Mouse (Mus musculus): ENCODE measurements at regions not wholly inside any gene's neighbourhood (a gene's known extent, or its start where the extent isn't known, plus 50 kb on each side); places are given as distances from the start of the nearest gene placed in this dataset.

DNA sequence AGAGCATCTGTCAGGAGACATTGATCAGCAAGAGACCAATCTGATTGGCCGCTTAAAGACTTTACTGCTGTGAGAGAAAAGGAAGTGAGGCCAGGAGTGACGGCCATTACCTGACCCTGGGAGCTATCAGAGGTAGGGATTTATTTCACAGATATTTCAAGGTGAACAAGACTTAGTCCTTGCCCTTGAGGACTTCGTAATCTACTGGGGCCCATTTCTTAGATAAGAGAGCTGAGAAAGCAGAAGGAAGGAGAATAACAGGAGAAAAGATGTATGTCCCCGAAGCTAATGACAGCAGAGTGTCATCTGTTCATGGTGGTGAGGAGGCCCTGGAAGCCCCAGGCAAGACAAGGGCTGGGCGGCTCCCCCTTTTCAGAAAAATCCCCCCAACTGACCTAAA lies 127.4 kb upstream of the Cpeb2 start:
- H3K9me3 ChIP-seq (ENCODE audit: low read length), result no peaks in the 10 kb centered on the region
- H3K4me3 ChIP-seq (ENCODE audit: low read length), result no peak overlapping the region
- H3K27me3 ChIP-seq (ENCODE audit: insufficient read depth, low read length), result no peaks in the 10 kb centered on the region
- 73% methylated on average over 5 of the region's 5 CpGs for WGBS
- H3K4me2 ChIP-seq (replicated peaks; ENCODE audit: low read depth, low read length), result no peak overlapping the region
- H3K36me3 ChIP-seq (ENCODE audit: insufficient read depth, low read length), result no peaks in the 10 kb centered on the region
- no peaks in the 10 kb centered on the region for H3K4me1 ChIP-seq (ENCODE audit: insufficient read depth, low read length)
- H3K27ac ChIP-seq (ENCODE audit: low read length), result no peak overlapping the region
- no peak overlapping the region for H3K9ac ChIP-seq (replicated peaks; ENCODE audit: low read length)
- ATAC-seq (ENCODE audit: low FRiP score, low TSS enrichment), result no peak

GRCm38 (mm10) chr5:43107436-43108259 lies 125.3 kb upstream of the Cpeb2 start:
- no peaks in the 10 kb centered on the region for H3K36me3 ChIP-seq (ENCODE audit: insufficient read depth, low read length)
- WGBS, result 86% methylated on average over 9 of the region's 9 CpGs
- H3K27me3 ChIP-seq (ENCODE audit: insufficient read depth, low read length), result no peaks in the 10 kb centered on the region
- H3K9ac ChIP-seq (replicated peaks; ENCODE audit: low read length), result no peak overlapping the region
- no peaks in the 10 kb centered on the region for H3K4me1 ChIP-seq (ENCODE audit: insufficient read depth, low read length)
- no peak overlapping the region for H3K4me3 ChIP-seq (ENCODE audit: low read length)
- H3K9me3 ChIP-seq (ENCODE audit: low read length), result no peaks in the 10 kb centered on the region
- H3K4me2 ChIP-seq (replicated peaks; ENCODE audit: low read depth, low read length), result no peak overlapping the region
- ATAC-seq (ENCODE audit: low FRiP score, low TSS enrichment), result no peak
- H3K27ac ChIP-seq (ENCODE audit: low read length), result no peak overlapping the region

DNA sequence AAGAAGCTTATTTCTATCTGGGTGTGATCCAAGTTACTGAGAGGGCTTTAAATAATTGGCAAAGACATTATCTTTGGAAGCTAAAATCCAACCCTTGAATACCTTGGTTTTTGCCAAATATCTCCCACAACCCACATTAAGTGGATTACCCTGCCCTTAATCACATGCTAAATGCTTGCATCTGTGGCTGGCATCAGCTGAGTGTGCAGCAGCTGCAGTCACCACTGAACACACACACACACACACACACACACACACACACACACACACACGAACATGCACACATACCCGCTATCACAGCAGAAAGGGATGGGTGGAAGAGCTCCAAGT lies 124.7 kb upstream of the Cpeb2 start:
- ATAC-seq (ENCODE audit: low FRiP score, low TSS enrichment), result no peak
- no peaks in the 10 kb centered on the region for H3K27me3 ChIP-seq (ENCODE audit: insufficient read depth, low read length)
- WGBS, result 84% methylated on average over 2 of the region's 2 CpGs

DNA sequence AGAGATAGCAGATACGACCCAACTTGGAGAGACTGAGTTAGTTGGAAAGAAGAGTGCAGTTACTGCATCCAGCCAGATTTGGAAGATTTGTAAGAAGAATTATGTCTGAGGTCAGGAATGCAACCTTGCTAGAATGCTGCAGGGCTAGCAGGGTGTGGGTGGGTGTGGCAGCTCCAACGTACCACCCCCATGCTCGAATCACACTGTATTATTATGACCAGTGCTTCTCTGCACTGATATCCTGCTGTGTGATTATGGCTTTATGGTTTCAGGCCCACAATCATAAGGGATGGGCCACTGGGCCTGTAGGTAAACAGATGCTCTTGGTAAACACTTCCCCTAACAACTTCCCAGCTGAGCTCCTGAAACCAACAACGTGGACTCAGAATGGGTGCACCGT lies 122.8 kb upstream of the Cpeb2 start:
- no peak overlapping the region for H3K4me2 ChIP-seq (replicated peaks; ENCODE audit: low read depth, low read length)
- no peaks in the 10 kb centered on the region for H3K4me1 ChIP-seq (ENCODE audit: insufficient read depth, low read length)
- 60% methylated on average over 5 of the region's 5 CpGs for WGBS

More for the DNA sequence above, 124.7 kb upstream of the Cpeb2 start:
- H3K4me1 ChIP-seq (ENCODE audit: insufficient read depth, low read length), result no peaks in the 10 kb centered on the region
- no peak overlapping the region for H3K9ac ChIP-seq (replicated peaks; ENCODE audit: low read length)
- H3K27ac ChIP-seq (ENCODE audit: low read length), result no peak overlapping the region
- H3K4me3 ChIP-seq (ENCODE audit: low read length), result no peak overlapping the region
- H3K36me3 ChIP-seq (ENCODE audit: insufficient read depth, low read length), result no peaks in the 10 kb centered on the region
- H3K4me2 ChIP-seq (replicated peaks; ENCODE audit: low read depth, low read length), result no peak overlapping the region
- H3K9me3 ChIP-seq (ENCODE audit: low read length), result no peaks in the 10 kb centered on the region

GRCm38 (mm10) chr5:43111740-43112139 lies 121.2 kb upstream of the Cpeb2 start:
- Histone ChIP-seq H3K36me3 (ENCODE audit: insufficient read depth, low read length) (no peaks in the 10 kb centered on the region), H3K9me3 (ENCODE audit: low read length) (no peaks in the 10 kb centered on the region), H3K4me3 (ENCODE audit: low read length) (no peak overlapping the region), H3K27me3 (ENCODE audit: insufficient read depth, low read length) (no peaks in the 10 kb centered on the region), H3K4me2 (replicated peaks; ENCODE audit: low read depth, low read length) (no peak overlapping the region), H3K4me1 (ENCODE audit: insufficient read depth, low read length) (no peaks in the 10 kb centered on the region), H3K27ac (ENCODE audit: low read length) (no peak overlapping the region), H3K9ac (replicated peaks; ENCODE audit: low read length) (no peak overlapping the region)
- WGBS, result 56% methylated on average over 2 of the region's 2 CpGs
- no peak for ATAC-seq (ENCODE audit: low FRiP score, low TSS enrichment)

More for the DNA sequence above, 122.8 kb upstream of the Cpeb2 start:
- H3K27ac ChIP-seq (ENCODE audit: low read length), result no peak overlapping the region
- no peaks in the 10 kb centered on the region for H3K9me3 ChIP-seq (ENCODE audit: low read length)
- no peak overlapping the region for H3K9ac ChIP-seq (replicated peaks; ENCODE audit: low read length)
- H3K27me3 ChIP-seq (ENCODE audit: insufficient read depth, low read length), result no peaks in the 10 kb centered on the region
- ATAC-seq (ENCODE audit: low FRiP score, low TSS enrichment), result no peak
- no peak overlapping the region for H3K4me3 ChIP-seq (ENCODE audit: low read length)
- no peaks in the 10 kb centered on the region for H3K36me3 ChIP-seq (ENCODE audit: insufficient read depth, low read length)

DNA sequence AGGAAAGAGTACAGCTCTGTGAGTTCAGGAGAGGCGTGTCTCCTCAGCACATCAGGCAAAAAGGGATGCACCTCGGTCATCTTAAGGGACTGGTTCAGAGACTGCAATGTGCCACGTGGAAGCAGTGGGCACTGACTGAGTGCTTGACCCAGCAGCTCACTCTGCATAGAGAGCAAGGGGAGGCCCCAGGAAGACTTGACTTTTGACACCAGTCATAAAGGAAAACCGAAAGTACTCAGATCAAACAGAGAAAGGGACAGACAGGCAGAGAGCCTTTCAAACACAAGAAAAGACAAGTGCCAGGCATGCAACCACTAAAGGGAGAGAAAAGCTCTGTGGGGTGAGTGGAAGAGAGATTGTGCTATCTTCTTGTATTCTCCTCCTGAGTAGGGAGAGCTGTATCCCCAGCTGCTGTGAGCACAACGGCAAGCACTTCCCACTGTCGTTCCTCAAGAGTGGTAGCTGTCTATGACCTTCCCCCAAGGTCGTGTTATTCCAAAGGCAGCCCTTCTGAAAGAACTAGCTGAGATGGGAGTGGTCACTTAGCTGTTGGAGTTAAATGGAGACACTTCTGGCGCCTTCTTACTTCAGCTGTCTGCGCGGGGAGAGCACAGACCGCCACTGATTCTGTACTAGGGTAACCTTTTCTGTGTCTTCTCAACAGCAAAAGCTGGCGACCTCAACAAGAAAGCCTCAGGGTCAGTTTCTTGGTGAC lies 119.4 kb upstream of the Cpeb2 start:
- Histone ChIP-seq H3K4me3 (ENCODE audit: low read length) (no peak overlapping the region), H3K4me1 (ENCODE audit: insufficient read depth, low read length) (no peaks in the 10 kb centered on the region), H3K27ac (ENCODE audit: low read length) (no peak overlapping the region), H3K4me2 (replicated peaks; ENCODE audit: low read depth, low read length) (no peak overlapping the region), H3K27me3 (ENCODE audit: insufficient read depth, low read length) (no peaks in the 10 kb centered on the region), H3K9me3 (ENCODE audit: low read length) (no peaks in the 10 kb centered on the region), H3K9ac (replicated peaks; ENCODE audit: low read length) (no peak overlapping the region), H3K36me3 (ENCODE audit: insufficient read depth, low read length) (no peaks in the 10 kb centered on the region)
- WGBS, result 63% methylated on average over 12 of the region's 12 CpGs
- no peak for ATAC-seq (ENCODE audit: low FRiP score, low TSS enrichment)

DNA sequence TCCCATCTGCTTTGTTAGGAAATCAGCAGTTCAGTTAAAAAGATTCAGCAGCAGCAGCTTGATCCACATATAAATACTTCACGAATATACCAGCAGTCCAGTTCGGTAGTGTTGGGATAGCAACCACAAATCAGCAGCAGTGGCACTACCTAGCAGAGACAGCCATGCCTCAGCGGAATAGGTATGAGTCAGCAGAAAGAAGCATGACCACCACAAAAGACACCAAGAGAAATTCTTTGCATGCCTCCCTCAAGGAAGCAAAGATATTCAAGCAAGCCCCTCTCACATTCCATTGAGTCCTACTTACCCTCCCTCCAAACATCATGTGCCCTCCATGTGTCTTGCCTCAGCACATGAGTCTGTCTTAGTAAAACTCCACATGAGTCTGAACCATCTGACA lies 117.5 kb upstream of the Cpeb2 start:
- H3K27ac ChIP-seq (ENCODE audit: low read length), result no peak overlapping the region
- no peak overlapping the region for H3K9ac ChIP-seq (replicated peaks; ENCODE audit: low read length)
- no peaks in the 10 kb centered on the region for H3K27me3 ChIP-seq (ENCODE audit: insufficient read depth, low read length)
- ATAC-seq (ENCODE audit: low FRiP score, low TSS enrichment), result no peak
- H3K9me3 ChIP-seq (ENCODE audit: low read length), result no peaks in the 10 kb centered on the region
- no peaks in the 10 kb centered on the region for H3K36me3 ChIP-seq (ENCODE audit: insufficient read depth, low read length)
- no peak overlapping the region for H3K4me3 ChIP-seq (ENCODE audit: low read length)
- no peak overlapping the region for H3K4me2 ChIP-seq (replicated peaks; ENCODE audit: low read depth, low read length)
- no peaks in the 10 kb centered on the region for H3K4me1 ChIP-seq (ENCODE audit: insufficient read depth, low read length)
- WGBS, result 89% methylated on average over 3 of the region's 3 CpGs

DNA sequence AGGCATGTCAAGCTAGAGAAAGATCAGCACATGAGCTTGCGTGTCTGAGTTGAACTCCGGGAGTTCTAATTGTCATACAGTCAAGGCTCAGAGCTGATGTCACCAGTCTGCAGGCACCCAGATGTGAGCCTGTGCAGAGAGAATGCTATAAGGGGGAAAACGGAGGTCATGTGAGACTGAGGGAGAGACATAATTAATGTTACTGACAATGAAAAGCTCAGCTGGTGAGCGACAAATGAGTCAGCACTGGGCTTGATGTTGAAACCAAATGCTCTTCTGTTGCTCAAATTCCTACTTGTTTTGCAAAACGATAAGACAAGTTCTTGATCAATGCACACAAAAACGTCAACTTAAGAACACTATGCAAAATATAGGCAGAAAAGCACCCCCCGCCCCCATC lies 116.1 kb upstream of the Cpeb2 start:
- Histone ChIP-seq H3K4me1 (ENCODE audit: insufficient read depth, low read length) (no peaks in the 10 kb centered on the region), H3K4me2 (replicated peaks; ENCODE audit: low read depth, low read length) (no peak overlapping the region), H3K27me3 (ENCODE audit: insufficient read depth, low read length) (no peaks in the 10 kb centered on the region), H3K4me3 (ENCODE audit: low read length) (no peak overlapping the region), H3K9ac (replicated peaks; ENCODE audit: low read length) (no peak overlapping the region), H3K27ac (ENCODE audit: low read length) (no peak overlapping the region), H3K36me3 (ENCODE audit: insufficient read depth, low read length) (no peaks in the 10 kb centered on the region), H3K9me3 (ENCODE audit: low read length) (no peaks in the 10 kb centered on the region)
- WGBS, result 62% methylated on average over 7 of the region's 7 CpGs
- ATAC-seq (ENCODE audit: low FRiP score, low TSS enrichment), result no peak

DNA sequence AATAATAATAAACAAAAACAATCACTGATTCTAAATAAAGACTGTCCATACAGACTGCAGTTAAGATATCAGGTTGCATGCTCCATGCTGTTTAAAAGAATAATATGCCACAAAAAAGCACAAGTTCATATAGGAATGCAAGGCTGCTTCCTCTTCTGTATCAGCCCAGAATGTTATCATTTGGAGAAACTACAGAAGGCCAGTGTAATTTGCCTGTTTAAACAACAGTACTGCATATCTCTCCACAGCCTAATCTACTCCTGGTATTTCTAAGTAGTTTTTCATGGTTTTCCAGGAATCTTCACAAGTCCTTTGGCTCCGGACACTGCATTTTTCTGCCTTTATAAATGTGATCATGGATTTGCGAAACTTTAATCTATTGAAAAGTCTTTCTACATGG lies 111.9 kb upstream of the Cpeb2 start:
- ATAC-seq (ENCODE audit: low FRiP score, low TSS enrichment), result no peak
- Histone ChIP-seq H3K9me3 (ENCODE audit: low read length) (no peaks in the 10 kb centered on the region), H3K4me3 (ENCODE audit: low read length) (no peak overlapping the region), H3K9ac (replicated peaks; ENCODE audit: low read length) (no peak overlapping the region), H3K4me2 (replicated peaks; ENCODE audit: low read depth, low read length) (no peak overlapping the region), H3K27ac (ENCODE audit: low read length) (no peak overlapping the region), H3K4me1 (ENCODE audit: insufficient read depth, low read length) (no peaks in the 10 kb centered on the region), H3K36me3 (ENCODE audit: insufficient read depth, low read length) (no peaks in the 10 kb centered on the region), H3K27me3 (ENCODE audit: insufficient read depth, low read length) (no peaks in the 10 kb centered on the region)
- WGBS, result 87% methylated on average over 2 of the region's 2 CpGs

DNA sequence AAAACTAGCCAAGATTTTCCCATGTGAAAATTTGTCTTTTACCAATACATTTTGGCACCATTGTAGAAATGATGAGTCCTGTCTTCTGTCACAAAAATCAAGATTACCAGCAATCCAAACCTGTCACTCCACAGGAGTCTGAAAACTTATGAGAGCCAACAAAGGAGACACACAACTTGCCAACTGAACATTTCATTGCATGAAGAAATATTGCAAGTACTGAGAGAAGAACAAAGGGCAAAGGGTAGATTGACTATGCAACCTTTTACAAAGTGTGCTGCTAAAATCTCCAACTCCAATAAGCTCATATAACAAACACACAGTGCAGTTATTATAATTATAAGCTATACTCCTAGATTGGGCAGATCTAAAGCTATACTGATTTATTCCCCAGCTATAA lies 108.7 kb upstream of the Cpeb2 start:
- no peaks in the 10 kb centered on the region for H3K27me3 ChIP-seq (ENCODE audit: insufficient read depth, low read length)
- no peak overlapping the region for H3K4me2 ChIP-seq (replicated peaks; ENCODE audit: low read depth, low read length)
- no peak for ATAC-seq (ENCODE audit: low FRiP score, low TSS enrichment)
- H3K9me3 ChIP-seq (ENCODE audit: low read length), result no peaks in the 10 kb centered on the region
- H3K4me1 ChIP-seq (ENCODE audit: insufficient read depth, low read length), result no peaks in the 10 kb centered on the region
- no peak overlapping the region for H3K4me3 ChIP-seq (ENCODE audit: low read length)
- no peaks in the 10 kb centered on the region for H3K36me3 ChIP-seq (ENCODE audit: insufficient read depth, low read length)
- H3K27ac ChIP-seq (ENCODE audit: low read length), result no peak overlapping the region
- no peak overlapping the region for H3K9ac ChIP-seq (replicated peaks; ENCODE audit: low read length)
